Mouse (Mus musculus): ENCODE results near the gene Trmt11. TPM values are rescaled to one million over a fixed set of nuclear protein-coding genes. Genes with fewer than 3 reads are reported as not detected.

Gene Trmt11
- 25.2 TPM for polyA plus RNA-seq (2014; fragmentation: Illumina TruSeq; extraction: RNeasy Lipid Tissue Mini Kit (QIAGEN cat#74804); ENCODE audit: low read depth, low replicate concordance)

DNA sequence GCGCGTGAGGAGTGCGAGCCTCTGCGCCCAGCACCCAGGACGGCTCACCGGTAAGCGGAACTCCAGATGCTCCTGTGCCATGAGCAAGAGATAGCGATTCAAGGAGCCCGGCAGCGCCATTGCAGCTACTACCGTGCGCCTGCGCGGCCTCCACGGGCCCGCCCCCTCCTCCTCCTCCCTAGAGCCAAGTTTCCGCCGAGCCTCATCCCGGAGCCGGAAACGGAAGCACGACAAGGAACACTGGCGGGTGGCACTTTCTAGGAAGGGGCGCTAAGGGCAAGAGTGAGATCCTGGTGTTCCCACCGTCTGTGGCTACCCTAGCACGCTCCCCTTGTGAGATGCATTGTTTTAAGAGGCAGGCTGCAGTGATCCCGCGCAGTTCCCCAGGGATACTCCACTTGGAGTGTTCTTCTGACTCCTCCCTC, at the start of gene Trmt11:
TSS of gene Trmt11 (minus strand) at position 208 of the 425 bp plus-strand sequence.

DNA sequence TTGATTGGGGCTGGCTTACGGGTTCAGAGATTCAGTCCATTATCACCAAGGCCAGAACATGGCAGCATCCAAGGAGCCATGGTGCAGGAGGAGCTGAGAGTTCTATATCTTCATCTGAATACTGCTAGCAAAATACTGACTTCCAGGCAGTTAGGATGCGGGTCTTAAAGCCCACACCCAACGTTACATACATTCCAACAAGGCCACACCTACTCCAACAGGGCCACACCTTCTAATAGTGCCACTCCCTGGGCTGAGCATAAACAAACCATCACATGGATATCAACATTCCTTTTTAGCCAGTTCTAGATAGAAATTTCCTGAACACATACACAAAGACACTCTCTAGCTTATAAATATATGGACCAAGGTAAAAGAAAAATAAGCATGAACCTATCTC, 29.0 kb upstream of the Trmt11 start, which contains the start of gene Hint3:
TSS of gene Hint3 (minus strand) at position 120 of the 400 bp plus-strand sequence.

Other genes with a start within 250 kb of the Trmt11 start
- 95.9 TPM for gene Hint3, start 28.9 kb upstream of the Trmt11 start, polyA plus RNA-seq (2014; fragmentation: Illumina TruSeq; extraction: RNeasy Lipid Tissue Mini Kit (QIAGEN cat#74804); ENCODE audit: low read depth, low replicate concordance)
- gene Ncoa7, start 202.6 kb upstream of the Trmt11 start, polyA plus RNA-seq (2014; fragmentation: Illumina TruSeq; extraction: RNeasy Lipid Tissue Mini Kit (QIAGEN cat#74804); ENCODE audit: low read depth, low replicate concordance), result 138 TPM
- gene Hey2, start 242.1 kb upstream of the Trmt11 start, polyA plus RNA-seq (2014; fragmentation: Illumina TruSeq; extraction: RNeasy Lipid Tissue Mini Kit (QIAGEN cat#74804); ENCODE audit: low read depth, low replicate concordance), result 4.4 TPM